Mouse (Mus musculus) adrenal gland, adult 10 weeks (tissue): ENCODE data around the gene Riiad1. TPM values are rescaled to one million over a fixed set of nuclear protein-coding genes. Genes with fewer than 3 reads are reported as not detected.

ENCODE experiments used
- polyA plus RNA-seq: library from polyadenylated mRNA; stranded (reverse); fragments of 350-450 nt; fragmentation: Illumina TruSeq; extraction: RNeasy Lipid Tissue Mini Kit (QIAGEN cat#74804); gene quantifications from one replicate; pipeline ENCODE4 v1.2.3, GENCODE M21; 2014; ENCODE audit warnings: low read depth, low replicate concordance

Riiad1 gene
- polyA plus RNA-seq: 3.1 TPM

GRCm38 (mm10) chr3:94480291-94480884 lies at the start of gene Riiad1:
Riiad1 (minus strand) TSS chr3:94480341.

GRCm38 (mm10) chr3:94477981-94478422 lies 2.1 kb downstream of the Riiad1 start, which contains the start of gene Celf3:
Celf3 (plus strand) TSS chr3:94478295.

GRCm38 (mm10) chr3:94443597-94443964 lies 36.6 kb downstream of the Riiad1 start, which contains the start of gene Oaz3:
Oaz3 (minus strand) TSS chr3:94443915.

GRCm38 (mm10) chr3:94442951-94443596 lies 37.1 kb downstream of the Riiad1 start, which contains the start of gene Mrpl9:
Mrpl9 (plus strand) TSS chr3:94443318.

Other genes with a start within 250 kb of the Riiad1 start
- gene Gm4778, start 216.3 kb downstream of the Riiad1 start, polyA plus RNA-seq: not detected
- gene Them4, start 170.3 kb downstream of the Riiad1 start, polyA plus RNA-seq: 26.5 TPM
- gene Them5, start 138.2 kb downstream of the Riiad1 start, polyA plus RNA-seq: not detected
- gene C2cd4d, start 117.9 kb downstream of the Riiad1 start, polyA plus RNA-seq: not detected
- gene Rorc, start 107.5 kb downstream of the Riiad1 start, polyA plus RNA-seq: 11.3 TPM
- 0.35 TPM for gene Lingo4, start 81.8 kb downstream of the Riiad1 start, polyA plus RNA-seq
- 20.9 TPM for gene Tdrkh, start 67.1 kb downstream of the Riiad1 start, polyA plus RNA-seq
- 56.4 TPM for gene Mrpl9, start 37.0 kb downstream of the Riiad1 start, polyA plus RNA-seq
- gene Oaz3, start 36.4 kb downstream of the Riiad1 start, polyA plus RNA-seq: not detected
- 2.1 TPM for gene Celf3, start 2.0 kb downstream of the Riiad1 start, polyA plus RNA-seq
- gene Snx27, start 102.4 kb upstream of the Riiad1 start, polyA plus RNA-seq: 71.6 TPM
- not detected for gene Gm10972, start 162.8 kb upstream of the Riiad1 start, polyA plus RNA-seq
- gene Tuft1, start 178.5 kb upstream of the Riiad1 start, polyA plus RNA-seq: 6.3 TPM
- gene Selenbp2, start 213.2 kb upstream of the Riiad1 start, polyA plus RNA-seq: not detected